In the genomic region with DNA sequence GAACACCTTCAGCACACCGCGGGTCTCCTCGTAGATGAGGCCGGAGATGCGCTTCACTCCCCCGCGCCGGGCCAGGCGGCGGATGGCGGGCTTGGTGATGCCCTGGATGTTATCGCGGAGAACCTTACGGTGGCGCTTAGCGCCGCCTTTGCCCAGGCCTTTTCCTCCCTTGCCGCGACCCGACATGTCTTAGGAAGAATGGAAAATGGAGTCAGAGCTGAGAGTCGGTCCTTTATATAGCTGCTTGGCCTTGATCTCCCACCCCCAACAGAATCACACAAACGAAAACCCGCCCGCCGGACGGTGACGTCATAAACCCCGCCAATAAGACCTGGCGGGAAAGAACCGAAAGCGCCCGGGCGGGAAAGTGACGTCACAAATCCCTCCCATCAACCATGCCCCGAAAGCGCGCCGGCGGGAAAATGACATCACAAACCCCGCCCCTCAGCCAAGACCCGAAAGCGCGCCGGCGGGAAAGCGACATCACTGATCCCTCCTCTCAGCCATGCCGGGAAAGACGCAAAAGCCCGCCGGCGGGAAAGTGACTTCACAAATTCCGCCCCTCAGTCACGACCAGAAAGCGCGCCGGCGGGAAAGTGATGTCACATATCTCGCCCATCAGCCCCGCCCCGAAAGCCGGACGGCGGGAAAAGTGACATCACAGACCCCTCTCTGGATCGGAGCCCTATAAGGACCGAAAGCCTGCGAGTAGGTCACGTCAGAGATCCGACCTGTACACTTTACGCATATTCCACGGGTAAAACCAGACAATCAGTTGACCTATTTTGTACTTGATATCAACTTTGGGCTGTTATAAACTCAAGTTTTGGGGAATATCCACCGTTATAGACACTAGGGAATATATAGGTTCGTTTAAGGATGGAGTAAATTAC, we compare ENCODE assay signal across 8 mouse cellular contexts. TPM values are rescaled to one million over a fixed set of nuclear protein-coding genes. Genes with fewer than 3 reads are reported as not detected.
A peak's percentile ranks its signal among the peaks of the same experiment; 100 is the strongest.
DNase-seq lines count a peak whose midpoint lies in the region; ATAC-seq and TF ChIP-seq lines count a peak whose summit lies in the region.

A gene (minus strand): TSS at position 259 of the 893 bp plus-strand sequence.

- H3K27me3 ChIP-seq in hindbrain, embryonic 10.5 days (ENCODE audit: insufficient read depth, poor library complexity, severe bottlenecking), result no peaks in the 10 kb centered on the region
- H3K27me3 ChIP-seq in lung, embryonic 15.5 days, result no peaks in the 10 kb centered on the region

- peak within 1 kb of the TSS; percentile 62 for H3K4me2 ChIP-seq in lung, embryonic 15.5 days

- peak within 1 kb of the TSS; percentile 56 for H3K9ac ChIP-seq in lung, embryonic 15.5 days

- peak; percentile 90 for TF ChIP-seq POLR2A in olfactory bulb, adult 2 months (IDR thresholded peaks at IDR 0.05; ENCODE audit: insufficient read depth, low read depth, low read length)

- TF ChIP-seq CTCF in olfactory bulb, adult 2 months (IDR thresholded peaks at IDR 0.05; ENCODE audit: insufficient read depth, low read depth, low read length), result no peak

- under 1% methylated on average over 69 of the region's 72 CpGs for WGBS in hindbrain, embryonic 10.5 days
- under 1% methylated on average over 67 of the region's 72 CpGs for WGBS in lung, embryonic 15.5 days
- under 1% methylated on average over 67 of the region's 72 CpGs for WGBS in olfactory bulb, adult 2 months

- no peaks in the 10 kb centered on the region for H3K9me3 ChIP-seq in hindbrain, embryonic 10.5 days
- H3K9me3 ChIP-seq in lung, embryonic 15.5 days, result no peaks in the 10 kb centered on the region

- peaks cover 57% of the 10 kb centered on the region for H3K4me1 ChIP-seq in hindbrain, embryonic 10.5 days (replicated peaks)
- H3K4me1 ChIP-seq in lung, embryonic 15.5 days, result peaks cover 33% of the 10 kb centered on the region
- H3K4me1 ChIP-seq in olfactory bulb, adult 2 months (ENCODE audit: control insufficient read depth, insufficient read depth, low read length), result peaks cover 3% of the 10 kb centered on the region; the same call in 1 of the 2 replicates

- no peaks in the 10 kb centered on the region for H3K36me3 ChIP-seq in hindbrain, embryonic 10.5 days
- H3K36me3 ChIP-seq in lung, embryonic 15.5 days, result no peaks in the 10 kb centered on the region

- H3K4me3 ChIP-seq in hindbrain, embryonic 10.5 days, result peak within 1 kb of the TSS; percentile 66
- H3K4me3 ChIP-seq in lung, embryonic 15.5 days, result peak within 1 kb of the TSS; percentile 44
- H3K4me3 ChIP-seq in olfactory bulb, adult 2 months (ENCODE audit: insufficient read depth, low read depth, low read length), result peak within 1 kb of the TSS; percentile 65

- peak; percentile 96 for DNase-seq in MN1 (ENCODE audit: low spot score)
- peak; percentile 99 for DNase-seq in cerebellum, adult 9-10 months
- peak; percentile 99 for DNase-seq in hindbrain, embryonic 10.5 days (ENCODE audit: low spot score)
- peak; percentile 95 for DNase-seq in layer of hippocampus, adult 9-10 months (ENCODE audit: low spot score)
- peak; percentile 94 to 98 for DNase-seq in thymus, adult 18-20 months

- peak within 1 kb of the TSS; percentile 94 for H3K27ac ChIP-seq in hindbrain, embryonic 10.5 days
- peak within 1 kb of the TSS; percentile 97 for H3K27ac ChIP-seq in lung, embryonic 15.5 days
- peak within 1 kb of the TSS; percentile 93 for H3K27ac ChIP-seq in olfactory bulb, adult 2 months (ENCODE audit: insufficient read depth, low read depth, low read length)

- ATAC-seq in frontal cortex, adult (ENCODE audit: low TSS enrichment), result peak; percentile 53
- ATAC-seq in lung, embryonic 15.5 days (ENCODE audit: borderline replicate concordance, extremely low read depth, low FRiP score, low TSS enrichment), result peak; percentile 76

RNA-seq across cellular contexts. Expression of the gene that starts here (rescaled TPM):
- polyA plus RNA-seq in hindbrain, embryonic 10.5 days (2016; fragmentation: Nextera tagmentation; extraction: Ambion mirVana), result not detected in 2 replicates
- 0.69 TPM in 1 of 2 replicates, not detected in the other for polyA plus RNA-seq in lung, embryonic 15.5 days (2015; fragmentation: Nextera tagmentation; extraction: Ambion mirVana)
- polyA plus RNA-seq in olfactory bulb, adult 2 months (2012; ENCODE audit: insufficient read depth, insufficient read length, low replicate concordance, missing spikeins), result not detected in 2 replicates

Comparison
In these comparisons a context has a peak if more than half of its experiments do, and no peak if none do; other contexts are left out.
1. Peak in every context shown above with its lines: DNase-seq, ATAC-seq, H3K4me3 ChIP-seq and H3K27ac ChIP-seq.
2. Peak in DNase-seq, H3K4me3 ChIP-seq and H3K27ac ChIP-seq in hindbrain, embryonic 10.5 days; RNA of the gene not detected or under 1 TPM.
3. Peak in ATAC-seq, H3K4me3 ChIP-seq, H3K27ac ChIP-seq, H3K9ac ChIP-seq and H3K4me2 ChIP-seq in lung, embryonic 15.5 days; RNA of the gene not detected or under 1 TPM.